Mouse (Mus musculus) C2C12 (cell line): ENCODE results near the gene Sgip1.

Experiments
- CTCF ChIP-seq: IDR thresholded peaks from one replicate; pipeline ENCODE4 v1.5.1; 2011; ENCODE audit not compliant: control insufficient read depth, insufficient read depth, insufficient read length
- MYOG ChIP-seq: IDR thresholded peaks from one replicate; pipeline ENCODE4 v1.6.1; 2011; ENCODE audit not compliant: control insufficient read depth, insufficient read length; ENCODE audit errors: extremely low read depth

DNA sequence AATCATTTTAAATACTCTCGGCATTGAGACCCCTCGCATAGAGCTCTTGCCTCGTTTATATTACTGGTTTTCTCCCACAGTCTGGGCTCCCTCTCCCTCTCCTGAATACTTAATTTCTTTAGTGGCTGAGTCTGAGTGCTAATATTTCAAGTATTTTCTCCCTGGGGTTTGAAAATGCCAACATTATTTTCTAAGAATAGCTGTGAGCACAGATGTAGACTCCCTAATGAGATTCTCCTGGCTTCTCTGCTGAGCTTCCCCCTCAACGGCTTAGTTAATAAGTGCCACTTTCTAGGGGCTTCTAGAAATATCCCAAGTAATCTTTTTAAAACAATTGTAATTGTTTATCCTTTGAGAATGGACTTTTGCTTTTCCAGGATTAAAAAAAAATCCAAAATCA is 130.2 kb downstream of the Sgip1 start:
- TF ChIP-seq CTCF: no peak
- TF ChIP-seq MYOG: no peak
